In genomic region chr9:21847425-21847824, GRCm38 (mm10) we compare ENCODE assay signal across 10 mouse cellular contexts. TPM values are rescaled to one million over a fixed set of nuclear protein-coding genes. Genes with fewer than 3 reads are reported as not detected.
A peak's percentile ranks its signal among the peaks of the same experiment; 100 is the strongest.
DNase-seq lines count a peak whose midpoint lies in the region; ATAC-seq and TF ChIP-seq lines count a peak whose summit lies in the region.
"Had no signal": no experiment of that assay in that cellular context is flagged by ENCODE, and none has a peak within 500 bp of the region (broad histone marks: within the 10 kb centered on the region; RNA-seq: fewer than 3 reads in every experiment).

No protein-coding gene starts in this region.

- H3K36me3 ChIP-seq in kidney, postnatal 0 days (ENCODE audit: insufficient read depth, low read length): 0 out of 2 replicates have a peak, but pooled peaks cover 15% of the 10 kb centered on the region
- peaks cover 32% of the 10 kb centered on the region for H3K36me3 ChIP-seq in limb, embryonic 14.5 days (ENCODE audit: control insufficient read depth, insufficient read depth, low read length)
- H3K36me3 ChIP-seq in neural tube, embryonic 15.5 days: no peaks in the 10 kb centered on the region

- peak overlapping the region; percentile 91 for H3K27ac ChIP-seq in kidney, postnatal 0 days
- H3K27ac ChIP-seq in limb, embryonic 14.5 days (replicated peaks; ENCODE audit: low read depth, low read length): peak overlapping the region; percentile 75
- peak overlapping the region; percentile 57; the same call in 1 of the 2 replicates for H3K27ac ChIP-seq in neural tube, embryonic 15.5 days (replicated peaks)

- peaks cover 35% of the 10 kb centered on the region; the same call in 1 of the 2 replicates for H3K4me1 ChIP-seq in kidney, postnatal 0 days (replicated peaks; ENCODE audit: insufficient read depth, low read length)
- H3K4me1 ChIP-seq in limb, embryonic 14.5 days (ENCODE audit: control insufficient read depth, insufficient read depth, low read length): peaks cover 31% of the 10 kb centered on the region
- H3K4me1 ChIP-seq in neural tube, embryonic 15.5 days: peaks cover 20% of the 10 kb centered on the region

- no peak for TF ChIP-seq POLR2A in limb, embryonic 14.5 days (IDR thresholded peaks at IDR 0.05; ENCODE audit: borderline replicate concordance, extremely low read depth, insufficient read depth, insufficient read length)

- WGBS in kidney, postnatal 0 days: 8% methylated on average over 3 of the region's 3 CpGs
- WGBS in limb, embryonic 14.5 days: 9% methylated on average over 3 of the region's 3 CpGs
- WGBS in neural tube, embryonic 15.5 days: 20% methylated on average over 3 of the region's 3 CpGs

- no peak for ATAC-seq in kidney, postnatal 0 days (replicated peaks; ENCODE audit: low FRiP score, low read depth)
- ATAC-seq in limb, embryonic 14.5 days (ENCODE audit: low FRiP score, low read depth): no peak; the same call in 1 of the 2 replicates
- ATAC-seq in neural tube, embryonic 15.5 days (ENCODE audit: low FRiP score): no peak
- ATAC-seq: Patski had no signal

- no peaks in the 10 kb centered on the region for H3K27me3 ChIP-seq in kidney, postnatal 0 days (ENCODE audit: insufficient read depth, low read length)
- no peaks in the 10 kb centered on the region for H3K27me3 ChIP-seq in limb, embryonic 14.5 days (ENCODE audit: control insufficient read depth, insufficient read depth, low read length)
- no peaks in the 10 kb centered on the region for H3K27me3 ChIP-seq in neural tube, embryonic 15.5 days (replicated peaks)
- H3K27me3 ChIP-seq: Patski had no signal

- no peaks in the 10 kb centered on the region for H3K9me3 ChIP-seq in kidney, postnatal 0 days (replicated peaks; ENCODE audit: low read length)
- no peaks in the 10 kb centered on the region for H3K9me3 ChIP-seq in limb, embryonic 14.5 days (ENCODE audit: control insufficient read depth, low read length)
- no peaks in the 10 kb centered on the region for H3K9me3 ChIP-seq in neural tube, embryonic 15.5 days (replicated peaks)
- H3K9me3 ChIP-seq: megakaryocyte, embryonic 14.5 days had no signal

- 0 out of 2 replicates have a peak overlapping the region, but pooled peaks have one; percentile 19 for H3K9ac ChIP-seq in kidney, postnatal 0 days (ENCODE audit: low read depth, low read length)
- peak overlapping the region; percentile 49 for H3K9ac ChIP-seq in limb, embryonic 14.5 days (ENCODE audit: low read depth, low read length, severe bottlenecking)
- no peak overlapping the region; the same call in 1 of the 2 replicates for H3K9ac ChIP-seq in neural tube, embryonic 15.5 days (replicated peaks)

- no peak for DNase-seq in kidney, postnatal 0 days (ENCODE audit: low spot score)
- DNase-seq in kidney, postnatal 4 days: no peak
- peak; percentile 21 for DNase-seq in forelimb bud, embryonic 11.5 days (ENCODE audit: low read depth, low spot score)
- DNase-seq in limb, embryonic 14.5 days (ENCODE audit: low spot score): no peak
- no peak for DNase-seq in spleen, adult 12 weeks (ENCODE audit: low spot score)
- no peak for DNase-seq in adrenal gland, postnatal 4 days (ENCODE audit: low spot score in 2 of 2)
- DNase-seq in embryo, embryonic 10.5 days (ENCODE audit: low spot score): no peak

- no peak overlapping the region for H3K4me3 ChIP-seq in kidney, postnatal 0 days (replicated peaks; ENCODE audit: low read depth, low read length)
- H3K4me3 ChIP-seq in limb, embryonic 14.5 days (replicated peaks; ENCODE audit: low read length): no peak overlapping the region
- no peak overlapping the region for H3K4me3 ChIP-seq in neural tube, embryonic 15.5 days (replicated peaks)

- peak overlapping the region; percentile 49 for H3K4me2 ChIP-seq in kidney, postnatal 0 days (ENCODE audit: low read length)
- H3K4me2 ChIP-seq in limb, embryonic 14.5 days (replicated peaks; ENCODE audit: low read depth, low read length, severe bottlenecking): peak overlapping the region; percentile 45
- peak overlapping the region; percentile 43 for H3K4me2 ChIP-seq in neural tube, embryonic 15.5 days

- no peak for TF ChIP-seq CTCF in kidney, postnatal 0 days (IDR thresholded peaks at IDR 0.05; ENCODE audit: low read depth)

RNA-seq across cellular contexts. Expression of gene Dock6, which starts 5.0 kb away (rescaled TPM):
- polyA plus RNA-seq in kidney, postnatal 0 days (2015; fragmentation: Nextera tagmentation; extraction: Ambion mirVana): 28.3 and 28.7 TPM in 2 replicates
- 155 and 191 TPM in 2 replicates for polyA plus RNA-seq in limb, embryonic 14.5 days (2012; rRNA removed)
- polyA plus RNA-seq in limb, embryonic 14.5 days (2014; fragmentation: Nextera tagmentation; extraction: Ambion mirVana): 31.6 and 38.8 TPM in 2 replicates
- polyA plus RNA-seq in neural tube, embryonic 15.5 days (2015; fragmentation: Nextera tagmentation; extraction: Ambion mirVana): 14.0 and 22.5 TPM in 2 replicates
- total RNA-seq in adrenal gland, postnatal 4 days (2021): 10 to 100 TPM; 74.7 to 79.1 TPM

RNA-seq across cellular contexts. Expression of gene Angptl8, which starts 12.1 kb away (rescaled TPM):
- 5.6 and 6.1 TPM in 2 replicates for polyA plus RNA-seq in kidney, postnatal 0 days (2015; fragmentation: Nextera tagmentation; extraction: Ambion mirVana)
- 0.17 TPM in 1 of 2 replicates, not detected in the other for polyA plus RNA-seq in limb, embryonic 14.5 days (2012; rRNA removed)
- polyA plus RNA-seq in limb, embryonic 14.5 days (2014; fragmentation: Nextera tagmentation; extraction: Ambion mirVana): 0.44 and 1.1 TPM in 2 replicates
- 0.42 and 1.1 TPM in 2 replicates for polyA plus RNA-seq in neural tube, embryonic 15.5 days (2015; fragmentation: Nextera tagmentation; extraction: Ambion mirVana)
- 1 to 10 TPM; 1.3 to 7.3 TPM for total RNA-seq in adrenal gland, postnatal 4 days (2021)

RNA-seq across cellular contexts. Expression of gene Kank2, which starts 48.9 kb away (rescaled TPM):
- polyA plus RNA-seq in kidney, postnatal 0 days (2015; fragmentation: Nextera tagmentation; extraction: Ambion mirVana): 10.1 and 10.3 TPM in 2 replicates
- 38.6 and 49.6 TPM in 2 replicates for polyA plus RNA-seq in limb, embryonic 14.5 days (2012; rRNA removed)
- polyA plus RNA-seq in limb, embryonic 14.5 days (2014; fragmentation: Nextera tagmentation; extraction: Ambion mirVana): 13.1 and 15.0 TPM in 2 replicates
- 4.9 and 7.4 TPM in 2 replicates for polyA plus RNA-seq in neural tube, embryonic 15.5 days (2015; fragmentation: Nextera tagmentation; extraction: Ambion mirVana)
- total RNA-seq in adrenal gland, postnatal 4 days (2021): 10 to 100 TPM; 52.5 to 57.4 TPM
